Mouse (Mus musculus) left cerebral cortex, postnatal 10 days (tissue): ENCODE data around the gene Caln1. TPM values are rescaled to one million over a fixed set of nuclear protein-coding genes. Genes with fewer than 3 reads are reported as not detected.
"Not testable (repeated sequence)": the region's sequence is repeated elsewhere in the genome, so short reads cannot be mapped to it uniquely, and the experiment has no call there.

Experiments used
- DNase-seq, 2 experiments: peaks; one replicate each; pipeline ENCODE4 v3.0.0; 2021 to 2022; ENCODE audit warnings: low spot score in 2 of 2, mixed read lengths in 1 of 2; ENCODE audit errors: extremely low spot score in 1 of 2
- intact Hi-C: fragments of 180-260 bp; cut with DNase I; formaldehyde crosslinking; loops from one replicate; pipeline ENCODE4 v1.15.1; 2025
- total RNA-seq, 2 experiments: library from RNA; stranded (reverse); gene quantifications; 2 replicates each; pipeline ENCODE4 v1.2.3; 2021

The Caln1 gene
- total RNA-seq, 2 experiments from 2014 or later = 174 to 184 TPM

DNA sequence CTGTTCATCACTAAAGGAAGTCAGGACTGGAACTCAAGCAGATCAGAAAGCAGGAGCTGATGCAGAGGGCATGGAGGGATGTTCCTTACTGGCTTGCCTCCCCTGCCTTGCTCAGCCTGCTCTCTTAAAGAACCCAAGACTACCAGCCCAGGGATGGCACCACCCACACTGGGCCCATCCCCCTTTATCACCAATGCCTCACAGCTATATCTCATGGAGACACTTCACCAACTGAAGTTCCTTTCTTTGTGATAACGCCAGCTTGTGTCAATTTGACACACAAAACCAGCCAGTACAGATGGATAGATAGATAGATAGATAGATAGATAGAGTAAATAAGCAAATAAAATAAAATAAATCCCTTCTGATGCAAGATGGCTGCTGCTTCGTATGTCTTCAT is 276.9 kb downstream of the Caln1 start:
- DNase-seq, intact Hi-C loops: not testable (repeated sequence)

DNA sequence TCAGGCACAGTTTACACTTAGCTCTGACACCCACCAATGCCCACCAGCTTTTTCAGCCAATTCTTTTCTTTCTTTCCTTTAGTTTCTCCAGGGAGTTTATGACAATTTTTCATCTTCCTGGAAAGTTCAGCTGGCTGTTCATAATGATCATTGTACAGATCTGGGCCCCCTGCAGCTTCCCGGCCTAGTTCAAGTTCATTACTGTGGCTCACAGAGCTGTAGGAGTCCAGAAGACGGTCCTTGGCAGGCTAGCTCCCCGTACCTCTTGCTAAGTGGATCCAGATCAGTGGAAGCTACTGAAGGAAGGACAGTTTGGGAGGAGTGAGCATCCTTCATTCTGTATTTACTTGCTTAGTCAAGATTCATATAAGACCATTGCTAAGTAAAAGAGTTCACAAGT is 288.9 kb downstream of the Caln1 start:
- intact Hi-C loops = no loop called here
- DNase-seq = no peak

DNA sequence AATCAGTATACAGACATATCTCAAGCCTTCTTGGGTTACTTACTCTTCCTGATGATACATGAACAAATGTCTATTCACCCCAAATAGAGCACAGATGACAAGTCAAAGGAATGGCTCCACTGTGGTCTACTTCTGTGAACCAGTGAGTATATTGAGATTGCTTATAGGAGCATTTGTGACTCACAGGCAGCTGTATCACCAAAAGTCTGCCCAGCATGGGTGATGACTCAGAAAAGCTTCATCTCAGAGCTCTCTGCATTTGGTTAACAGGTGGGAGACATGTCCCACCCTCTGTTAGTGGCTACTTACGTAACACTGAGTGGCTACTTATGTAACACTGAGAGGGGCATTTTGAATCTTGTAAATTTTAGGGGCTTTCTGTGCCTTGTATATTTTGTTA is 296.8 kb downstream of the Caln1 start:
- intact Hi-C loops = no loop called here

DNA sequence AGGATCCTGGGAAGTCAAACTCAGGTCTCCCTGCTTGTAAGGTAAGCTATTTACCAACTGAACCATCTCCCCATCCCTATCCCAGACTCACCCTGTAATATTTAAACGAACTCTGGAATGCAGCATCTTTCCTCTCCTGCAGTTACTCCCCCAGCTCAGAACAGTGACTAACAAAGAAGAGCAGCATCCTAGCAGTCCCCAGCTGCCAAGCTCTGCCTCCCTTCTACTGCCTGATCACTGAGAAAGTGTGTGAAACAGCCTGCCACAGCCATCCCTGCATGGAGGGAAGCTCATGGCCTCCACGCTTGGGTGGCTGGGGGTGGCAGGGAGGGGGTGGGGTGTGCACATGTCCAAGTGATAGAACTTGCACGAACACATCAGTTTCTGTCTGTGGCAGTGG is 303.3 kb downstream of the Caln1 start:
- no peak for DNase-seq
- intact Hi-C loops = no loop called here

More for the DNA sequence above, 296.8 kb downstream of the Caln1 start:
- no peak for DNase-seq

GRCm38 (mm10) chr5:130673092-130673491 is 303.8 kb downstream of the Caln1 start:
- intact Hi-C loops = no loop called here
- DNase-seq = no peak

DNA sequence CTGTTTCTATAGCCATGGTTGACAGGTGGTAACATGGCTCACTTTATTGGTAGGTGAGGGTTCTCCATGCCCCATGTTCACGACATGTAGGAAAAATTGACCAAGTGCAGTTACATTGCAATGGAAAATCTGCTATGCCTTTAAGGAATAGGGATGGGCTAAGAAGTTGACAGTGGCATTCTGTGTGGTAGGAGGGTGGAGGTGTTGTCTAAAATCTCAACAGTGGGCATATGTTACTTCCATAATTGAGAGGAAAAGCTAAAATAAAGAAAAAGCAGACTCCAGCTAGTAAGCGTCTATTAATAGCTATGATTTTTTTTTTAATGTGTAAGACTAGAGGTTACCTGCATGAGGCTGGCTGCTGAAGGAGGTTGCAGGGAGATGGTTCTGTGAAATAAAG is 308.6 kb downstream of the Caln1 start:
- intact Hi-C loops = no loop called here
- no peak for DNase-seq

GRCm38 (mm10) chr5:130685911-130686658 is 316.8 kb downstream of the Caln1 start:
- intact Hi-C loops = no loop called here
- DNase-seq = peak; percentile 31 to 34

- DNase-seq = no peak
- intact Hi-C loops = no loop called here
Observed at GRCm38 (mm10) chr5:130688385-130689138, 319.3 kb downstream of the Caln1 start.

GRCm38 (mm10) chr5:130691349-130691748 is 322.1 kb downstream of the Caln1 start:
- intact Hi-C loops = no loop called here
- no peak for DNase-seq

GRCm38 (mm10) chr5:130699476-130699875 is 330.2 kb downstream of the Caln1 start:
- intact Hi-C loops = no loop called here
- no peak for DNase-seq

DNA sequence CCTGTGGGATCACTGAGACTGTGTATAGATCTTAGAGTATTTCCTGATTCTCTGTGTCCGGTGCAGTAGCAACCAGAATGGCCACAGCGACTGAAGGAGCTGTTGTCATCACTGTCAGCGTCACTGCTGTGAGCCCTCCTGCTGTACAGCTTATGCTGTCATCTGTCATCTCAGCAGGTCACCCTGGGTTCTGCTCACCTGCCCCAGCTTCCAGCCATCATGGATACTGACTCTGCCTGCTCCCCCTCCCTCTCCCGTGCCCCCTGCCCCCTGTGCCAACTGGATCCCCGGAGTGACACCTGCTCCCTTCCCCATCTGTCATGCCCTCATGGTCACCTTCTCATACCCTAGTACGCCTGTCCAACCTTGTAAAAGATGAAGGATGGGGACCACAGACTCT is 332.5 kb downstream of the Caln1 start:
- DNase-seq = no peak
- intact Hi-C loops = no loop called here

GRCm38 (mm10) chr5:130702361-130702760 is 333.1 kb downstream of the Caln1 start:
- intact Hi-C loops = no loop called here
- no peak for DNase-seq

DNA sequence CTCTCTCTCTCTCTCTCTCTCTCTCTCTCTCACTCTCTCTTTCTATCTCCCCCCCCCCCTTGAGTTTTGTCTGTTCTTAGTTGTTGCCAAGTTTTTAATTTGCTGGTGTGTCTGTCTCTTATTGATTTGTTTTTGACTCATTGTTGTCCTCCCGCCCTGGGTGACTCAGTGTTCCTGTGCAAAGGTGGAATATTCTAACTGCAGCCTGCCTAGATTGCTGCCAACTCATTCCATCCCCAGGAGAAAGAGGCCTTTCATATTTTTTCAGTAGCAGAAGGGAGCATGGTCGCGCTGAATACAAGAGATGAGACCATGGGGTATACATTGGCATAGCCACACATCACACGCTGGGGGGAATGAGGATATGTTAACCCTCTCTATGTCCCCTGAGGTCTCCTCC is 335.6 kb downstream of the Caln1 start:
- intact Hi-C loops = no loop called here
- no peak for DNase-seq

DNA sequence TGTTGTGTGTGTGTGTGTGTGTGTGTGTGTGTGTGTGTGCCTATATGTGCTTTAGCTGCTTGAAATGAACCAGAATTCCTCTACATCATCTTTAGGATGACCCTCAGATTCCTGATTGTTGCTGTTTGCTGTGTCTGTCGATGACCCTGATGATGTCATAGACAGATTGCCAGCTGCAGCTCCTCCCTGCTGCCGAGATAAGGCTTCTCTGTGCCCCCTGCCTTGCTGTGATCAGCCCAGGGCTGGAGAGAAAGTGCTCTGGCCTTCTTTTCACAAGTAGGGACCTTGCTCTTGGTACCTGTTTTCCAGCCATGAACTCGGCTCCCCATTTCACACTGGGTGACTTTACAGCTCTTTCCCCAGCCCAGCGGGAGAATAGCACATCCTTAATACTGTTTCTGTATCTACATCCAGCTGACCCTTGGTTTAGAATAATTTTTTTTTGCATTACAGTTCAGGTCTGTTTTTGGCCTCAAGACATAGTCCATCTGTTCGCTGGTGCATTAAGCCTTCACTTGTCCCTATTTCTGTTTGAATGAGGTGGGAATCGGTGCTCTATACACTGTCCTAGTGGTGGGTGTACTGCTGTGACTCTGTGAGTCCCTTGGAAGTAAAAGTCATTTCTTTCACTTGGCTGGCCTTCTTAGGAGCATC is 337.1 kb downstream of the Caln1 start:
- DNase-seq = no peak
- intact Hi-C loops = no loop called here

DNA sequence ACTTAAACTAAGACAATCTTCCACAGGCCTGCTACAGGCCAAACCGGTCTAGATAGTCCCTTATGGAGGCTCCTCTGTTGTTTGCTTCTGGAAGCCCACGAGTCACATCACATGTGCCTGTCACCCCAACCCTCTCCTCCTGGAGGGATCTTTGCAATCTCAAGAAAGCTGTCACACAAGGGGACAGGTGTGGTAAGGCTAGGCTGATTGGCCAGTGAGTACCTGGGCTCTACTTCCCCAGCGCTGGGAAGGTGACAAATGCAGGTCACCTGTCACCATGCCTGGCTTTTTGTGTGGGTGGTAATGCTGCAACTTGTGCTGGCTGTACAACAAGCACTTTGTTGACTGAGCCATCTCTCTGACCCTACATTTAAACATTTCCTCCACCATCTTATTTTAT is 338.5 kb downstream of the Caln1 start:
- intact Hi-C loops = no loop called here
- DNase-seq = no peak

DNA sequence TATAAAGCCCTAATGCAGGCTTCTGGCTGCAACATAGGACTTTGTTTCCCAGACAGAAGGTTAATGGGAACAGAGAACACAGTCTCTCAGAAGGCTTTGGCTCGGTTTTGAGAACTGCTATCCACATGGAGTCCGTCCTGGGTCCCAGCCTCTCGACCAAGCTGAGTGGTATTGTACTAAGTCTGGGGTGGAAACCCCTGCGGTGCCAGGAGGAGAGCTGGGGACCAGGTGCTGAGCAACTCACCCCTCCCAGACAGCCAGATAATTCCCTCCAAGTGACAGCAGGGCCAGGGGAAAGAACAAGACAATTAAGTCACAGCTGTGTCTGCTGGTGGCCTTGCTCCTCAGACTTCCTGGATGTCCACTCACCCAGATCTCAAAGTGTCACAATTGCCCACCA is 339.4 kb downstream of the Caln1 start:
- intact Hi-C loops = no loop called here
- no peak for DNase-seq

DNA sequence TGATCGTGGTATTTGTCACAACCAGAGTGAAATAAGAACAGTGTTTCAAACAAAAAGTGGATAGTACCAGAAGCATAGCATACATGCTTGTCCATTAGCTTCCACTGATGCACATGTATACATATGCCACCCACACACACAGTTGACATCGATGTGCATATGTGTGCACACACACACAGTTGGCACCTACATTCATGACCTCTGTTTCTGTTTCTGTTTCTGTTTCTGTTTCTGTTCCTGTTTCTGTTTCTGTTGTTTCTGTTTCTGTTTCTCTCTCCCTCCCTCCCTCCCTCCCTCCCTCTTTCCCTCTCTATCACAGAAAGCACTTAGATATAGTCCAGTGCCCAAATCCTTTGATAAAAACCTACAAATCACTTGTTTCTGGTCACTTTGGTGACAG is 342.4 kb downstream of the Caln1 start:
- DNase-seq = no peak
- intact Hi-C loops = no loop called here

GRCm38 (mm10) chr5:130712281-130712680 is 343.0 kb downstream of the Caln1 start:
- intact Hi-C loops = no loop called here
- DNase-seq = no peak

DNA sequence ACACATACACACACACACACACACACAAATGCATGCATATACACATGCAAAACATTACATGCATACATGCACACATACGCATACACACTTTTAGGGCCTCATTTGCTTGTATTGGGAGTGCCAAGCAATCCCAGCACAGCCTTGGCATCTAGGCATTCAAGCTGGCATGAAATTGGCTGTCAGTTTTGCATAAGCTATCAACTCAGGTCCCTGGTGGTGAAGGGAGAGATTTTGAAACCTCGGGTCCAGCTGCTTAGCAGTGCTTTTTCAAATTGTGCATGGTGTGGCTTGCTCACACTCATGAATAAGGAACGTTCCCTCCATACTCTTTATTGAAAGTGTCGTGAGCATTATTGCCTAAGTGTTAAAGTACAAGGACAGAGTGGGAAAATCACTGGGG is 345.9 kb downstream of the Caln1 start:
- intact Hi-C loops = no loop called here
- no peak for DNase-seq

DNA sequence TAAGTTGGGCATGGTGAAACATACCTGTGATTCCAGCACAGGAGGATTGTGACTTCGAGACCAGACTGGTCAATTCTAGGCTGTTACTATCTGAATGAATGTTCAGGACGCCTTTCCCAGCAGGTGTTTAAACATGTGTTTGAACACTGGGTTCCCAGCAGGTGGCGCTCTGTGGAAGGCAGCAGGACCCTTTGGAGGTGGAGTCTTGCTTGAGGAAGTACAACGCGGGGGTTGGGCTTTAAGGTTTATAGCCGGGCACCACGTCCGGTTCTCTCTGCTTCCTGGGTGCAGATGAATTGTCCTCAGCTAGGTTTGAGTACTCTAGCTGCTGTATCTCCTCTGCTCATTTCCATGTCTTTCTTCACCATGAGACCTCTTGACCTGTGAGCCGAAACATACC is 349.1 kb downstream of the Caln1 start:
- DNase-seq = peak in 1 of 2 experiments; percentile 51
- intact Hi-C loops = no loop called here
